Mouse (Mus musculus): Measurements from ENCODE around the gene Ppp1r18. TPM values are rescaled to one million over a fixed set of nuclear protein-coding genes. Genes with fewer than 3 reads are reported as not detected.
A peak's percentile ranks its signal among the peaks of the same experiment; 100 is the strongest.

Gene Ppp1r18
- total RNA-seq, 2 experiments from 2014 or later, result 13.4 to 14.0 TPM

GRCm38 (mm10) chr17:35868165-35868820, 2.9 kb downstream of the Ppp1r18 start:
- no peak for DNase-seq (ENCODE audit: low spot score in 2 of 2)

GRCm38 (mm10) chr17:35868961-35869345, 3.6 kb downstream of the Ppp1r18 start:
- no peak for DNase-seq (ENCODE audit: low spot score in 2 of 2)

- peak in 1 of 2 experiments; percentile 39 for DNase-seq (ENCODE audit: low spot score in 2 of 2)
These were observed 4.1 kb downstream of the Ppp1r18 start for GRCm38 (mm10) chr17:35869346-35870067.

GRCm38 (mm10) chr17:35870151-35870883, 4.9 kb downstream of the Ppp1r18 start:
- DNase-seq (ENCODE audit: low spot score in 2 of 2), result peak in 1 of 2 experiments; percentile 52

- DNase-seq (ENCODE audit: low spot score in 2 of 2), result no peak
These were observed 5.7 kb downstream of the Ppp1r18 start for GRCm38 (mm10) chr17:35870884-35871696.

- peak; percentile 84 to 86 for DNase-seq (ENCODE audit: low spot score in 2 of 2)
These were observed 8.6 kb downstream of the Ppp1r18 start for GRCm38 (mm10) chr17:35873774-35874519.

GRCm38 (mm10) chr17:35874721-35875120, 9.3 kb downstream of the Ppp1r18 start:
- no peak for DNase-seq (ENCODE audit: low spot score in 2 of 2)

GRCm38 (mm10) chr17:35879245-35880057, 14.1 kb downstream of the Ppp1r18 start, which contains the start of gene Dhx16:
Dhx16 (plus strand) TSS chr17:35879819.
- DNase-seq (ENCODE audit: low spot score in 2 of 2), result peak; percentile 90 to 96

- DNase-seq (ENCODE audit: low spot score in 2 of 2), result no peak
These were observed 17.5 kb downstream of the Ppp1r18 start for GRCm38 (mm10) chr17:35882924-35883323.

- no peak for DNase-seq (ENCODE audit: low spot score in 2 of 2)
These were observed 18.4 kb downstream of the Ppp1r18 start for GRCm38 (mm10) chr17:35883777-35884176.

GRCm38 (mm10) chr17:35887725-35888124, 22.3 kb downstream of the Ppp1r18 start:
- no peak for DNase-seq (ENCODE audit: low spot score in 2 of 2)

GRCm38 (mm10) chr17:35896781-35897643, 31.6 kb downstream of the Ppp1r18 start, which contains the start of gene 2310061I04Rik:
2310061I04Rik (minus strand) TSS chr17:35897431.
- peak; percentile 91 to 94 for DNase-seq (ENCODE audit: low spot score in 2 of 2)

GRCm38 (mm10) chr17:35897644-35898573, 32.5 kb downstream of the Ppp1r18 start:
- DNase-seq (ENCODE audit: low spot score in 2 of 2), result peak in 1 of 2 experiments; percentile 18

GRCm38 (mm10) chr17:35900636-35901035, 35.2 kb downstream of the Ppp1r18 start:
- no peak for DNase-seq (ENCODE audit: low spot score in 2 of 2)

- no peak for DNase-seq (ENCODE audit: low spot score in 2 of 2)
These were observed 38.1 kb downstream of the Ppp1r18 start for GRCm38 (mm10) chr17:35903343-35903991.

GRCm38 (mm10) chr17:35903992-35904355, 38.6 kb downstream of the Ppp1r18 start:
- DNase-seq (ENCODE audit: low spot score in 2 of 2), result no peak

GRCm38 (mm10) chr17:35905587-35905986, 40.2 kb downstream of the Ppp1r18 start:
- DNase-seq (ENCODE audit: low spot score in 2 of 2), result no peak

Data from layer of hippocampus, postnatal 14 days (tissue).